Mouse (Mus musculus): ENCODE data around the gene Rpap2. TPM values are rescaled to one million over a fixed set of nuclear protein-coding genes. Genes with fewer than 3 reads are reported as not detected.

Rpap2 gene
- polyA plus RNA-seq, 1 experiment from 2014 or later = 23.9 TPM

- Histone ChIP-seq H3K36me3 (ENCODE audit: control insufficient read depth, insufficient read depth, low read length) (no peaks in the 10 kb centered on the region; the same call in 1 of the 2 replicates), H3K4me2 (ENCODE audit: low read depth, severe bottlenecking) (no peak overlapping the region), H3K27me3 (ENCODE audit: control insufficient read depth, insufficient read depth, low read length) (no peaks in the 10 kb centered on the region), H3K27ac (replicated peaks; ENCODE audit: low read depth, low read length) (no peak overlapping the region), H3K4me1 (ENCODE audit: control insufficient read depth, insufficient read depth, low read length) (no peaks in the 10 kb centered on the region), H3K9me3 (ENCODE audit: control insufficient read depth, low read length) (no peaks in the 10 kb centered on the region), H3K9ac (ENCODE audit: low read length) (no peak overlapping the region), H3K4me3 (ENCODE audit: low read depth, low read length) (no peak overlapping the region)
- WGBS = 85% methylated on average over 6 of the region's 6 CpGs
- ATAC-seq (ENCODE audit: insufficient number of reproducible peaks, low FRiP score, low TSS enrichment, low read depth) (no peak), DNase-seq (ENCODE audit: low spot score) (no peak)
Observed at GRCm38 (mm10) chr5:107617986-107618385, 20.8 kb downstream of the Rpap2 start.

GRCm38 (mm10) chr5:107621327-107621726 is 24.2 kb downstream of the Rpap2 start:
- 98% methylated on average over 3 of the region's 3 CpGs for WGBS
- no peaks in the 10 kb centered on the region for H3K27me3 ChIP-seq (ENCODE audit: control insufficient read depth, insufficient read depth, low read length)
- no peak overlapping the region for H3K27ac ChIP-seq (replicated peaks; ENCODE audit: low read depth, low read length)
- ATAC-seq (ENCODE audit: insufficient number of reproducible peaks, low FRiP score, low TSS enrichment, low read depth) (no peak), DNase-seq (ENCODE audit: low spot score) (no peak)
- H3K36me3 ChIP-seq (ENCODE audit: control insufficient read depth, insufficient read depth, low read length) = no peaks in the 10 kb centered on the region; the same call in 1 of the 2 replicates
- H3K9ac ChIP-seq (ENCODE audit: low read length) = no peak overlapping the region
- no peak overlapping the region for H3K4me2 ChIP-seq (ENCODE audit: low read depth, severe bottlenecking)
- no peaks in the 10 kb centered on the region for H3K4me1 ChIP-seq (ENCODE audit: control insufficient read depth, insufficient read depth, low read length)
- H3K4me3 ChIP-seq (ENCODE audit: low read depth, low read length) = no peak overlapping the region
- H3K9me3 ChIP-seq (ENCODE audit: control insufficient read depth, low read length) = no peaks in the 10 kb centered on the region

GRCm38 (mm10) chr5:107633651-107634050 is 36.5 kb downstream of the Rpap2 start:
- DNase-seq (ENCODE audit: low spot score) = no peak
- WGBS = 91% methylated on average over 4 of the region's 4 CpGs
- H3K36me3 ChIP-seq (ENCODE audit: control insufficient read depth, insufficient read depth, low read length) = no peaks in the 10 kb centered on the region
- ATAC-seq (ENCODE audit: insufficient number of reproducible peaks, low FRiP score, low TSS enrichment, low read depth) = no peak
- no peaks in the 10 kb centered on the region for H3K27me3 ChIP-seq (ENCODE audit: control insufficient read depth, insufficient read depth, low read length)
- no peak overlapping the region for H3K27ac ChIP-seq (replicated peaks; ENCODE audit: low read depth, low read length)
- H3K4me1 ChIP-seq (ENCODE audit: control insufficient read depth, insufficient read depth, low read length) = no peaks in the 10 kb centered on the region
- H3K9ac ChIP-seq (ENCODE audit: low read length) = no peak overlapping the region
- no peak overlapping the region for H3K4me2 ChIP-seq (ENCODE audit: low read depth, severe bottlenecking)
- H3K9me3 ChIP-seq (ENCODE audit: control insufficient read depth, low read length) = no peaks in the 10 kb centered on the region
- H3K4me3 ChIP-seq (ENCODE audit: low read depth, low read length) = no peak overlapping the region

GRCm38 (mm10) chr5:107637106-107637505 is 39.9 kb downstream of the Rpap2 start:
- no peak for DNase-seq (ENCODE audit: low spot score)
- ATAC-seq (ENCODE audit: insufficient number of reproducible peaks, low FRiP score, low TSS enrichment, low read depth) = no peak
- Histone ChIP-seq H3K36me3 (ENCODE audit: control insufficient read depth, insufficient read depth, low read length) (no peaks in the 10 kb centered on the region), H3K4me1 (ENCODE audit: control insufficient read depth, insufficient read depth, low read length) (no peaks in the 10 kb centered on the region), H3K4me3 (ENCODE audit: low read depth, low read length) (no peak overlapping the region), H3K27me3 (ENCODE audit: control insufficient read depth, insufficient read depth, low read length) (no peaks in the 10 kb centered on the region), H3K9ac (ENCODE audit: low read length) (no peak overlapping the region), H3K27ac (replicated peaks; ENCODE audit: low read depth, low read length) (no peak overlapping the region), H3K4me2 (ENCODE audit: low read depth, severe bottlenecking) (no peak overlapping the region), H3K9me3 (ENCODE audit: control insufficient read depth, low read length) (no peaks in the 10 kb centered on the region)
- 92% methylated on average over 1 of the region's 1 CpGs for WGBS

GRCm38 (mm10) chr5:107638366-107638765 is 41.2 kb downstream of the Rpap2 start:
- no peak for DNase-seq (ENCODE audit: low spot score)
- 92% methylated on average over 8 of the region's 8 CpGs for WGBS
- H3K4me3 ChIP-seq (ENCODE audit: low read depth, low read length) = no peak overlapping the region
- no peak overlapping the region for H3K27ac ChIP-seq (replicated peaks; ENCODE audit: low read depth, low read length)
- no peaks in the 10 kb centered on the region for H3K27me3 ChIP-seq (ENCODE audit: control insufficient read depth, insufficient read depth, low read length)
- H3K4me1 ChIP-seq (ENCODE audit: control insufficient read depth, insufficient read depth, low read length) = no peaks in the 10 kb centered on the region
- no peak overlapping the region for H3K9ac ChIP-seq (ENCODE audit: low read length)
- H3K36me3 ChIP-seq (ENCODE audit: control insufficient read depth, insufficient read depth, low read length) = no peaks in the 10 kb centered on the region
- H3K4me2 ChIP-seq (ENCODE audit: low read depth, severe bottlenecking) = no peak overlapping the region
- no peaks in the 10 kb centered on the region for H3K9me3 ChIP-seq (ENCODE audit: control insufficient read depth, low read length)
- ATAC-seq (ENCODE audit: insufficient number of reproducible peaks, low FRiP score, low TSS enrichment, low read depth) = no peak

- H3K9ac ChIP-seq (ENCODE audit: low read length) = no peak overlapping the region
- H3K9me3 ChIP-seq (ENCODE audit: control insufficient read depth, low read length) = no peaks in the 10 kb centered on the region
- no peaks in the 10 kb centered on the region for H3K27me3 ChIP-seq (ENCODE audit: control insufficient read depth, insufficient read depth, low read length)
- H3K27ac ChIP-seq (replicated peaks; ENCODE audit: low read depth, low read length) = no peak overlapping the region
- H3K36me3 ChIP-seq (ENCODE audit: control insufficient read depth, insufficient read depth, low read length) = no peaks in the 10 kb centered on the region
- H3K4me3 ChIP-seq (ENCODE audit: low read depth, low read length) = no peak overlapping the region
- H3K4me1 ChIP-seq (ENCODE audit: control insufficient read depth, insufficient read depth, low read length) = no peaks in the 10 kb centered on the region
- no peak for ATAC-seq (ENCODE audit: insufficient number of reproducible peaks, low FRiP score, low TSS enrichment, low read depth)
- WGBS = 98% methylated on average over 2 of the region's 2 CpGs
- no peak overlapping the region for H3K4me2 ChIP-seq (ENCODE audit: low read depth, severe bottlenecking)
- no peak for DNase-seq (ENCODE audit: low spot score)
Observed at GRCm38 (mm10) chr5:107644595-107644994, 47.4 kb downstream of the Rpap2 start.

- H3K27me3 ChIP-seq (ENCODE audit: control insufficient read depth, insufficient read depth, low read length) = no peaks in the 10 kb centered on the region
- H3K27ac ChIP-seq (replicated peaks; ENCODE audit: low read depth, low read length) = no peak overlapping the region
- H3K9me3 ChIP-seq (ENCODE audit: control insufficient read depth, low read length) = no peaks in the 10 kb centered on the region
- H3K36me3 ChIP-seq (ENCODE audit: control insufficient read depth, insufficient read depth, low read length) = no peaks in the 10 kb centered on the region
- no peak overlapping the region for H3K4me2 ChIP-seq (ENCODE audit: low read depth, severe bottlenecking)
- no peaks in the 10 kb centered on the region for H3K4me1 ChIP-seq (ENCODE audit: control insufficient read depth, insufficient read depth, low read length)
- H3K9ac ChIP-seq (ENCODE audit: low read length) = no peak overlapping the region
- DNase-seq (ENCODE audit: low spot score) (no peak), ATAC-seq (ENCODE audit: insufficient number of reproducible peaks, low FRiP score, low TSS enrichment, low read depth) (no peak)
- no peak overlapping the region for H3K4me3 ChIP-seq (ENCODE audit: low read depth, low read length)
- 92% methylated on average over 2 of the region's 2 CpGs for WGBS
Observed at GRCm38 (mm10) chr5:107645935-107646334, 48.8 kb downstream of the Rpap2 start.

GRCm38 (mm10) chr5:107647580-107647979 is 50.4 kb downstream of the Rpap2 start:
- H3K9ac ChIP-seq (ENCODE audit: low read length) = no peak overlapping the region
- no peaks in the 10 kb centered on the region for H3K4me1 ChIP-seq (ENCODE audit: control insufficient read depth, insufficient read depth, low read length)
- H3K4me3 ChIP-seq (ENCODE audit: low read depth, low read length) = no peak overlapping the region
- no peak overlapping the region for H3K27ac ChIP-seq (replicated peaks; ENCODE audit: low read depth, low read length)
- no peak overlapping the region for H3K4me2 ChIP-seq (ENCODE audit: low read depth, severe bottlenecking)
- no peaks in the 10 kb centered on the region for H3K9me3 ChIP-seq (ENCODE audit: control insufficient read depth, low read length)
- 88% methylated on average over 4 of the region's 4 CpGs for WGBS
- no peaks in the 10 kb centered on the region for H3K27me3 ChIP-seq (ENCODE audit: control insufficient read depth, insufficient read depth, low read length)
- no peaks in the 10 kb centered on the region for H3K36me3 ChIP-seq (ENCODE audit: control insufficient read depth, insufficient read depth, low read length)
- ATAC-seq (ENCODE audit: insufficient number of reproducible peaks, low FRiP score, low TSS enrichment, low read depth) (no peak), DNase-seq (ENCODE audit: low spot score) (no peak)

GRCm38 (mm10) chr5:107648552-107649125 is 51.5 kb downstream of the Rpap2 start:
- Histone ChIP-seq H3K4me2 (ENCODE audit: low read depth, severe bottlenecking) (no peak overlapping the region), H3K4me1 (ENCODE audit: control insufficient read depth, insufficient read depth, low read length) (no peaks in the 10 kb centered on the region), H3K4me3 (ENCODE audit: low read depth, low read length) (no peak overlapping the region), H3K27ac (replicated peaks; ENCODE audit: low read depth, low read length) (no peak overlapping the region), H3K9ac (ENCODE audit: low read length) (no peak overlapping the region), H3K36me3 (ENCODE audit: control insufficient read depth, insufficient read depth, low read length) (no peaks in the 10 kb centered on the region), H3K27me3 (ENCODE audit: control insufficient read depth, insufficient read depth, low read length) (no peaks in the 10 kb centered on the region), H3K9me3 (ENCODE audit: control insufficient read depth, low read length) (no peaks in the 10 kb centered on the region)
- 69% methylated on average over 5 of the region's 5 CpGs for WGBS
- no peak for DNase-seq (ENCODE audit: low spot score)
- ATAC-seq (ENCODE audit: insufficient number of reproducible peaks, low FRiP score, low TSS enrichment, low read depth) = no peak

Data from limb, embryonic 11.5 days (tissue).